Mouse (Mus musculus): ENCODE data around the gene Gm2381. TPM values are rescaled to one million over a fixed set of nuclear protein-coding genes. Genes with fewer than 3 reads are reported as not detected.
"Not testable (repeated sequence)": the region's sequence is repeated elsewhere in the genome, so short reads cannot be mapped to it uniquely, and the experiment has no call there.

The Gm2381 gene
- total RNA-seq (2021): 0.30 and 0.43 TPM in 2 replicates
- long read RNA-seq: 0 reads

GRCm38 (mm10) chr7:42866801-42867458, at the start of gene Gm2381:
Gm2381 (minus strand) TSS chr7:42867234.
- not testable (repeated sequence) for DNase-seq

DNA sequence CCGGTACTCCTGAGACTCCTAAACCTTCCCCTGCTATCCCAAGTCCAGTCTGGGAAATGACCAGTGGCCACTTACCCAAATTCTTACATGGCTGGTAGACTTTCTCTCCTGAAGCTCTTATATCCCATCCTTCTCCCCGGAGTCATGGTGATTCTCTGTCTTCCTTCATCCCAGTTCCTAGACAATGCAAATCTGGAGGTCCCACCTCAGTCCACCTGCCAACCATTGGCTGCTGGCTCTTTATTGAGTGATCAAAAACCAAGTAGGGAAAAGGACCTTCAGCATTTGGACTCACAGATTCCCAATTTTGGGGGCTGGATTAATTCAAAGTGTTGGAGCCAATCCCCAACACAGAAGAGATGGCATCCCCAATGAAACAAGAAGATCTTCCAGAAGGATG, 31.0 kb upstream of the Gm2381 start:
- not testable (repeated sequence) for DNase-seq

- no peak for DNase-seq
Observed at GRCm38 (mm10) chr7:42878090-42878489, 11.1 kb upstream of the Gm2381 start.

- DNase-seq: not testable (repeated sequence)
Observed at GRCm38 (mm10) chr7:42838366-42838765, 28.7 kb downstream of the Gm2381 start.

DNA sequence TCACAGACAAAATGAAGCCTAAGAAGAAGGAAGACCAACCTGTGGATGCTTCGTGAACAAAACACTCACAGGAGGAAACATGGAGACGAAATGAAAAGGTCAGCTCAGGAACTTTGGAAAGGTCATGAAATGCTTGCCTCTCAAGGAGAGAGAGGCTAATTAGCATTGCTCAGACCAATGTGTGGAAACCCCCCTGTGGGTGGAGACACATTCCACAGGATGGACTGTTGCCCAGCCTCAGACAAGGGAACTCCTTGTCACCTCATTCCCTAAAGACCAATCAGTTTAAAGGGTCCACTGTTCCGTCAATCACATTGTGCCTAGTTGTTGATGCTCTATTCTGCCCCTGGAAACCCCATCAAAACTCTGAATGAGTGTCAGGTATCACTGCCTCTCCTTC, 34.8 kb downstream of the Gm2381 start:
- DNase-seq: no peak

GRCm38 (mm10) chr7:42793425-42793824, 73.6 kb downstream of the Gm2381 start, which contains the start of gene Vmn2r62:
Vmn2r62 (minus strand) TSS chr7:42793525.
- not testable (repeated sequence) for DNase-seq

Other genes starting within 250 kb of the Gm2381 start
- gene Zfp976, start 224.6 kb downstream of the Gm2381 start, total RNA-seq (2021): 6.4 and 7.0 TPM in 2 replicates
- 6.6 and 7.4 TPM in 2 replicates for gene Zfp975, start 174.5 kb downstream of the Gm2381 start, total RNA-seq (2021)
- 0.24 TPM in 1 of 2 replicates, not detected in the other for gene Gm17067, start 140.2 kb downstream of the Gm2381 start, total RNA-seq (2021)
- not detected in 2 replicates for gene Vmn2r62, start 73.7 kb downstream of the Gm2381 start, total RNA-seq (2021)
- not detected in 2 replicates for gene Vmn2r63, start 66.6 kb upstream of the Gm2381 start, total RNA-seq (2021)
- gene Gm9268, start 151.5 kb upstream of the Gm2381 start, total RNA-seq (2021): not detected in 2 replicates
- gene Zfp936, start 247.0 kb upstream of the Gm2381 start, total RNA-seq (2021): not detected in 2 replicates

Measured in adrenal gland, postnatal 25 days (tissue).